In genomic region chr15:77029331-77029991, GRCm38 (mm10) we compare ENCODE assay signal across 7 mouse cellular contexts. TPM values are rescaled to one million over a fixed set of nuclear protein-coding genes. Genes with fewer than 3 reads are reported as not detected.
DNase-seq lines count a peak whose midpoint lies in the region; ATAC-seq and TF ChIP-seq lines count a peak whose summit lies in the region.

No protein-coding gene starts in this region.

- H3K9ac ChIP-seq in heart, embryonic 15.5 days = no peak overlapping the region
- H3K9ac ChIP-seq in kidney, postnatal 0 days (ENCODE audit: low read depth, low read length) = 0 out of 2 replicates have a peak overlapping the region, but pooled peaks have one; percentile 27
- H3K9ac ChIP-seq in lung, embryonic 16.5 days (ENCODE audit: low read length) = peak overlapping the region; percentile 39; the same call in 1 of the 2 replicates

- peak; percentile 92 for TF ChIP-seq CTCF in kidney, postnatal 0 days (IDR thresholded peaks at IDR 0.05; ENCODE audit: low read depth)

- peak; percentile 13 for DNase-seq in MEL-GATA-1-ER (ENCODE audit: extremely low read depth, low read depth)
- peak; percentile 61 for DNase-seq in brain, embryonic 18.5 days (ENCODE audit: low read depth, low spot score)
- DNase-seq in kidney, postnatal 0 days (ENCODE audit: low spot score) = peak; percentile 90
- DNase-seq in right cerebral cortex, adult 2 months (ENCODE audit: low spot score in 2 of 2) = peak; percentile 67 to 71

- 20% methylated on average over 7 of the region's 7 CpGs for WGBS in heart, embryonic 15.5 days
- 24% methylated on average over 7 of the region's 7 CpGs for WGBS in kidney, postnatal 0 days
- WGBS in lung, embryonic 16.5 days = 30% methylated on average over 7 of the region's 7 CpGs

- 0 out of 2 replicates have a peak overlapping the region, but pooled peaks have one; percentile 14 for H3K4me3 ChIP-seq in heart, embryonic 15.5 days
- H3K4me3 ChIP-seq in kidney, postnatal 0 days (replicated peaks; ENCODE audit: low read depth, low read length) = no peak overlapping the region
- H3K4me3 ChIP-seq in lung, embryonic 16.5 days (ENCODE audit: low read length) = 0 out of 2 replicates have a peak overlapping the region, but pooled peaks have one; percentile 12

- no peaks in the 10 kb centered on the region for H3K27me3 ChIP-seq in heart, embryonic 15.5 days
- no peaks in the 10 kb centered on the region for H3K27me3 ChIP-seq in kidney, postnatal 0 days (ENCODE audit: insufficient read depth, low read length)
- no peaks in the 10 kb centered on the region for H3K27me3 ChIP-seq in lung, embryonic 16.5 days (ENCODE audit: control insufficient read depth, insufficient read depth, low read depth, low read length)

- H3K9me3 ChIP-seq in heart, embryonic 15.5 days (replicated peaks) = no peaks in the 10 kb centered on the region
- H3K9me3 ChIP-seq in kidney, postnatal 0 days (replicated peaks; ENCODE audit: low read length) = no peaks in the 10 kb centered on the region
- no peaks in the 10 kb centered on the region for H3K9me3 ChIP-seq in lung, embryonic 16.5 days (ENCODE audit: control insufficient read depth, low read length)

- H3K4me2 ChIP-seq in heart, embryonic 15.5 days = peak overlapping the region; percentile 41
- H3K4me2 ChIP-seq in kidney, postnatal 0 days (ENCODE audit: low read length) = no peak overlapping the region
- H3K4me2 ChIP-seq in lung, embryonic 16.5 days (ENCODE audit: low read depth, low read length) = 0 out of 2 replicates have a peak overlapping the region, but pooled peaks have one; percentile 34

- no peaks in the 10 kb centered on the region for H3K36me3 ChIP-seq in heart, embryonic 15.5 days
- no peaks in the 10 kb centered on the region for H3K36me3 ChIP-seq in kidney, postnatal 0 days (ENCODE audit: insufficient read depth, low read length)
- no peaks in the 10 kb centered on the region for H3K36me3 ChIP-seq in lung, embryonic 16.5 days (ENCODE audit: control insufficient read depth, insufficient read depth, low read length)

- peaks cover 43% of the 10 kb centered on the region for H3K4me1 ChIP-seq in heart, embryonic 15.5 days (replicated peaks)
- H3K4me1 ChIP-seq in kidney, postnatal 0 days (replicated peaks; ENCODE audit: insufficient read depth, low read length) = no peaks in the 10 kb centered on the region
- peaks cover 3% of the 10 kb centered on the region; the same call in 1 of the 2 replicates for H3K4me1 ChIP-seq in lung, embryonic 16.5 days (replicated peaks; ENCODE audit: control insufficient read depth, insufficient read depth, low read length)

- peak; percentile 70 for ATAC-seq in erythroblast, adult 5-6 weeks (replicated peaks; ENCODE audit: low FRiP score, poor library complexity, severe bottlenecking)
- peak; percentile 78 for ATAC-seq in heart, embryonic 15.5 days (replicated peaks; ENCODE audit: insufficient number of reproducible peaks, insufficient read depth, low FRiP score, low read depth)
- ATAC-seq in kidney, postnatal 0 days (replicated peaks; ENCODE audit: low FRiP score, low read depth) = no peak
- peak; percentile 63 for ATAC-seq in lung, embryonic 16.5 days (ENCODE audit: low read depth)

- H3K27ac ChIP-seq in heart, embryonic 15.5 days = peak overlapping the region; percentile 86
- no peak overlapping the region for H3K27ac ChIP-seq in kidney, postnatal 0 days
- H3K27ac ChIP-seq in lung, embryonic 16.5 days (ENCODE audit: low read length) = no peak overlapping the region

RNA-seq across cellular contexts. Expression of gene Apol6, which starts 15.1 kb away (rescaled TPM):
- not detected in 2 replicates for total RNA-seq in erythroblast, adult 5-6 weeks (2015; ENCODE audit: low replicate concordance)
- total RNA-seq in erythroblast, adult 5-6 weeks (2017; ENCODE audit: low replicate concordance) = not detected in 2 replicates
- 0.19 and 0.26 TPM in 2 replicates for polyA plus RNA-seq in heart, embryonic 15.5 days (2015; fragmentation: Nextera tagmentation; extraction: Ambion mirVana)
- polyA plus RNA-seq in kidney, postnatal 0 days (2015; fragmentation: Nextera tagmentation; extraction: Ambion mirVana) = 0.08 TPM in 1 of 2 replicates, not detected in the other
- polyA plus RNA-seq in lung, embryonic 16.5 days (2015; fragmentation: Nextera tagmentation; extraction: Ambion mirVana) = 0.06 TPM in 1 of 2 replicates, not detected in the other

RNA-seq across cellular contexts. Expression of gene Mb, which starts 21.0 kb away (rescaled TPM):
- total RNA-seq in erythroblast, adult 5-6 weeks (2015; ENCODE audit: low replicate concordance) = not detected in 2 replicates
- not detected in 2 replicates for total RNA-seq in erythroblast, adult 5-6 weeks (2017; ENCODE audit: low replicate concordance)
- polyA plus RNA-seq in heart, embryonic 15.5 days (2015; fragmentation: Nextera tagmentation; extraction: Ambion mirVana) = 776 and 844 TPM in 2 replicates
- polyA plus RNA-seq in kidney, postnatal 0 days (2015; fragmentation: Nextera tagmentation; extraction: Ambion mirVana) = 0.62 and 0.76 TPM in 2 replicates
- 1.6 and 2.4 TPM in 2 replicates for polyA plus RNA-seq in lung, embryonic 16.5 days (2015; fragmentation: Nextera tagmentation; extraction: Ambion mirVana)

Comparison
In these comparisons a context has a peak if more than half of its experiments do, and no peak if none do; other contexts are left out.
1. DNase-seq: peak in every context shown above with its lines; median percentile 90 in kidney, postnatal 0 days; 69 in right cerebral cortex, adult 2 months; 61 in brain, embryonic 18.5 days; 13 in MEL-GATA-1-ER.
2. RNA of gene Mb, which starts 21.0 kb away (polyA plus RNA-seq): 776 to 844 TPM in heart, embryonic 15.5 days; 1.6 to 2.4 TPM in lung, embryonic 16.5 days and 0.62 to 0.76 TPM in kidney, postnatal 0 days; every median in the first group is over 100 times any median in the second.